Mouse (Mus musculus) forebrain, embryonic 11.5 days (tissue): ENCODE data around the gene Rab7. TPM values are rescaled to one million over a fixed set of nuclear protein-coding genes. Genes with fewer than 3 reads are reported as not detected.

ENCODE experiments used
- ATAC-seq: fragments of 200-750 bp; cut with Nextera tagmentation; replicated peaks from 2 replicates; pipeline ENCODE4 v1.8.0; 2017; ENCODE audit warnings: moderate TSS enrichment; ENCODE audit not compliant: low FRiP score
- DNase-seq: peaks from one replicate; pipeline ENCODE4 v3.0.0-alpha.2; 2017; ENCODE audit warnings: low spot score
- H3K27ac ChIP-seq: fragments of 300-500 bp; sonication (generic); 2 replicates; pipeline ENCODE4 v1.5.1; 2014; ENCODE audit warnings: low read depth, low read length
- H3K27me3 ChIP-seq: fragments of 300-500 bp; sonication (generic); 2 replicates; pipeline ENCODE4 v1.6.1; 2014; ENCODE audit warnings: mild to moderate bottlenecking, low read length, mixed read lengths; ENCODE audit not compliant: control insufficient read depth, insufficient read depth
- H3K36me3 ChIP-seq: fragments of 300-500 bp; sonication (generic); 2 replicates; pipeline ENCODE4 v1.6.1; 2014; ENCODE audit warnings: mild to moderate bottlenecking, low read length, moderate library complexity, mixed read lengths; ENCODE audit not compliant: control insufficient read depth, insufficient read depth
- H3K4me1 ChIP-seq: fragments of 300-500 bp; sonication (generic); replicated peaks from 2 replicates; pipeline ENCODE4 v1.6.1; 2014; ENCODE audit warnings: low read length, mixed read lengths; ENCODE audit not compliant: control insufficient read depth, insufficient read depth
- H3K4me2 ChIP-seq: fragments of 300-500 bp; sonication (generic); 2 replicates; pipeline ENCODE4 v1.6.1; 2014; ENCODE audit warnings: low read depth, mild to moderate bottlenecking, low read length, moderate library complexity, mixed read lengths; ENCODE audit not compliant: severe bottlenecking
- H3K4me3 ChIP-seq: fragments of 300-500 bp; sonication (generic); 2 replicates; pipeline ENCODE4 v1.5.1; 2014; ENCODE audit warnings: low read depth, low read length
- H3K9ac ChIP-seq: fragments of 300-500 bp; sonication (generic); 2 replicates; pipeline ENCODE4 v1.6.1; 2014; ENCODE audit warnings: low read length
- H3K9me3 ChIP-seq: fragments of 300-500 bp; sonication (generic); 2 replicates; pipeline ENCODE4 v1.6.1; 2016; ENCODE audit warnings: low read length, mixed read lengths; ENCODE audit not compliant: control insufficient read depth
- WGBS: fragments of 180-500 bp; shearing (Covaris S2); extraction: QIAGEN DNeasy Blood & Tissue Kit; methylation state at CpG from one replicate; pipeline ENCODE4 v1.1.7; 2014; 5-methylcytosine and 5-hydroxymethylcytosine counted together
- polyA plus RNA-seq: library from polyadenylated mRNA; unstranded; fragments of >200 nt; fragmentation: Nextera tagmentation; extraction: Ambion mirVana; gene quantifications from 2 replicates; pipeline ENCODE4 v1.2.1, GENCODE M21; 2014

Gene Rab7
- polyA plus RNA-seq, 1 experiment from 2014 or later: 232 TPM

DNA sequence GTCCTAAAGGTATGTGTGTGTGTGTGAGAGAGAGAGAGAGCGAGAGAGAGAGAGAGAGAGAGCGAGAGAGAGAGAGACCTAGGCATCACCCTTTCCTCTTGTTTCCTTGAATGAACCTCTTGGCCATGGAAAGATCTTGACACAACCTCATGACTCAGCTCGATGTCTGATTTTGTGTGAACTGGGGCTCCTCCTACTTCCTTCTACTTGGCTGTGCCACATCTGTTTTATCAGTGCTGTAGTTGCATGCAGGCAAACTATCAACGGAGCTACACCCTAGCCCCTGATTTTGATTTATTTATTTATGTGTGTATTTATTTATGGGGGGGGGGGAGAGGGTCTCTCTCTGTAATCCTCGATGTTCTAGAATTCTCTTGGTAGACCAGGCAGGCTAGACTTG lies 2.8 kb upstream of the Rab7 start:
- Histone ChIP-seq H3K27ac (no peak overlapping the region), H3K36me3 (no peaks in the 10 kb centered on the region), H3K4me1 (peaks cover 7% of the 10 kb centered on the region), H3K4me2 (no peak overlapping the region), H3K9me3 (no peaks in the 10 kb centered on the region), H3K27me3 (no peaks in the 10 kb centered on the region), H3K4me3 (no peak overlapping the region), H3K9ac (no peak overlapping the region)
- DNase-seq (no peak), ATAC-seq (no peak)
- WGBS: 80% methylated on average over 5 of the region's 5 CpGs

DNA sequence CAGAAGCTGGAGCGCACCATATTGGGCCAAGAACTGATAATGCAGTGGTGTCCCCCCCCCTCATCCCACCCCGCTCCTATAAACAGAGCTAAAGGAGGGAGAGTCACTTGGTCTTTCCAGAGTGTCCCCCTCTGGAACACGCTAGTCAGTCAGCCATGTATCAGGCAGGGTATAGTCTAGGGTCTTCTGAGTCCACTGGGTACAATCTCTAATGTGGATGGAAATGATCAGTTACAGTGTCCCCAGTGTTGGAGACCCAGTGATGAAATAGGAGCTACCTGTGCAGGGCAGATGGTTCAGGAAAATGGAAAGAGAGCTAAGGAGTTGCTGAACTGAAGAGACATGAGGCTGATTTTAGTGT lies 316 bp upstream of the Rab7 start:
- WGBS: 32% methylated on average over 3 of the region's 3 CpGs
- Histone ChIP-seq H3K4me2 (peak overlapping the region; percentile 35), H3K9me3 (no peaks in the 10 kb centered on the region), H3K36me3 (no peaks in the 10 kb centered on the region), H3K27ac (no peak overlapping the region), H3K4me1 (peaks cover 7% of the 10 kb centered on the region), H3K27me3 (no peaks in the 10 kb centered on the region), H3K4me3 (peak overlapping the region; percentile 96), H3K9ac (no peak overlapping the region)
- ATAC-seq (no peak), DNase-seq (no peak)

DNA sequence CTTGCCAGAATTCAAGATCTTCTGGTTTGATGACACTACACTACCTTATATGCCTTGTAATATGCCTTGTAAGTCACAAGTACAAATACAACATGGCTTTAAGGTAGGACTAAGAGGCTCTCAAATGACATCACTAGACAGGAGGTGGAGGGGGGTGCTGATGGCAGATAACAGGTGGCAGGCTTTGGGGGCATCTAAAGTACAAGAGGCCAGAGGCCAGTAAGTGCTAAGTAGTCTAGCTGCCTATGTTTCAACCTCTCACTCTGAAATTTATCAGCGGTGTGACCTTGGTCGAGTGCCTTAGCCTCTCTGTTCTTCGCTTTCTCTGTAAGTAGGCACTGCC lies 865 bp downstream of the Rab7 start:
- no peak for DNase-seq
- Histone ChIP-seq H3K36me3 (no peaks in the 10 kb centered on the region; the same call in 1 of the 2 replicates), H3K4me2 (peak overlapping the region; percentile 91), H3K9ac (peak overlapping the region; percentile 94), H3K4me1 (peaks cover 7% of the 10 kb centered on the region), H3K27me3 (no peaks in the 10 kb centered on the region), H3K4me3 (peak overlapping the region; percentile 96), H3K27ac (no peak overlapping the region), H3K9me3 (no peaks in the 10 kb centered on the region)
- 9% methylated on average over 3 of the region's 3 CpGs for WGBS
- peak; percentile 11; the same call in 1 of the 2 replicates for ATAC-seq

DNA sequence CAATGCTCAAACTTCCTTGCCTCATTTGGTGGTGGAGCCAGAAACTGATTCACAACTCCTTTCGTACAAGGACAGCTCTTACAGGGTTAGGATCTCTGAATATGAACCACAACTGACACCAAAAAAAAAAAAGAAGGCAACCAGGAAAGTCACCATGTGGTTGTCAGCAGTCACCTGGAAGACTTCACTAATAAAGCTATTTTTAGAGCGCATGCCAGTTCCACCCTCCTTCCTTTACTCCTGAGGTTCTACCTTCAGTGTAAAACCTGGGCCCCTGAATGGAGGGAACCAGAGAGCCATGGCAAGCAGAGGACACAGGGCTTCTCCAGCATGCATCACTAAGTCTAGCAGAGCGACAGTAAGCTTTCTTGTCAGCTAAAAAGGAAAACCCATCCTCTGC lies 2.7 kb downstream of the Rab7 start:
- Histone ChIP-seq H3K36me3 (no peaks in the 10 kb centered on the region; the same call in 1 of the 2 replicates), H3K9ac (no peak overlapping the region), H3K27me3 (no peaks in the 10 kb centered on the region), H3K4me3 (no peak overlapping the region), H3K4me1 (peaks cover 7% of the 10 kb centered on the region), H3K9me3 (no peaks in the 10 kb centered on the region), H3K27ac (no peak overlapping the region), H3K4me2 (no peak overlapping the region)
- DNase-seq (no peak), ATAC-seq (no peak)
- 88% methylated on average over 3 of the region's 3 CpGs for WGBS

DNA sequence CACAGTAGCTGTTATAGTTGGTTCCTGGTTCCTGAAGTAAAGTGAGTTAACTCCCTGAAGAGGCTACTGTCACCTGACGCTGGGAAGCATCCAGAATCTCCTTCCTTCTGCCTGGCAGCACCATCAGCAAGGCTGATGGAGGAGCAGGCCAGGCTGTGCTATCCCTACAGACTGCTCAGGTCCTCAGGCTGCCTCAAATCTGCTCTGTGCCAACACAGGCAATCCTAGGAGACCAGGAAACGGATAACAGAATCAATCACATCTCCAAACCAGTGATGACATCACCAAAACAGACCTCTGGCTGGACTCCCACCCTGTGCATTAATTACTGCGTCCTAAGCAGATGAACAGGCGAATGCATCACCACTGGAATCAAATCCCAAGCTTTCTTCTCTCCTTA lies 3.8 kb downstream of the Rab7 start:
- H3K4me3 ChIP-seq: no peak overlapping the region
- peaks cover 7% of the 10 kb centered on the region for H3K4me1 ChIP-seq
- WGBS: 86% methylated on average over 4 of the region's 4 CpGs
- H3K27ac ChIP-seq: no peak overlapping the region
- no peaks in the 10 kb centered on the region for H3K9me3 ChIP-seq
- no peaks in the 10 kb centered on the region for H3K27me3 ChIP-seq
- no peak overlapping the region for H3K4me2 ChIP-seq
- DNase-seq (no peak), ATAC-seq (no peak)
- no peak overlapping the region for H3K9ac ChIP-seq
- H3K36me3 ChIP-seq: no peaks in the 10 kb centered on the region; the same call in 1 of the 2 replicates

DNA sequence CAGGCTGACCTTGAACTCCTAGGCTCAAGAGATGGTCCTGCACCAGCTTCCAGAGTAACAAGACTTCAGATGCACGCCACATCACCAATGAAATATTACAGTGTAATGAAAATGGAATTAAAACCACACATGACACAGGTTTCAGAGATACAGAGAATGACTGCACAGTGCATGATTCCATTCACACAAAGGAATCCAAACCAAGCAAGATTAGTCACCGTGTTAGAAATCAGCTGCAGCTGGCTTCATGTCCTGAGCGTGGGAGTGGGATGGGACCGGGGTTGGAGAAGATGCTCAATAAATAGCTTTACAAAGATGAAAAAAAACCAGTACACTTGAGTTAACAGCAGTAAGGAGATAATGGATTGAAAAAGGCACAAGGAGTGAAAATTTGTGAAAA lies 5.6 kb downstream of the Rab7 start:
- H3K9ac ChIP-seq: no peak overlapping the region
- DNase-seq: no peak
- peaks cover 7% of the 10 kb centered on the region for H3K4me1 ChIP-seq
- no peak for ATAC-seq
- H3K36me3 ChIP-seq: no peaks in the 10 kb centered on the region; the same call in 1 of the 2 replicates
- H3K27ac ChIP-seq: no peak overlapping the region
- no peak overlapping the region for H3K4me2 ChIP-seq
- H3K4me3 ChIP-seq: no peak overlapping the region
- no peaks in the 10 kb centered on the region for H3K9me3 ChIP-seq
- no peaks in the 10 kb centered on the region for H3K27me3 ChIP-seq
- WGBS: 95% methylated on average over 4 of the region's 4 CpGs

DNA sequence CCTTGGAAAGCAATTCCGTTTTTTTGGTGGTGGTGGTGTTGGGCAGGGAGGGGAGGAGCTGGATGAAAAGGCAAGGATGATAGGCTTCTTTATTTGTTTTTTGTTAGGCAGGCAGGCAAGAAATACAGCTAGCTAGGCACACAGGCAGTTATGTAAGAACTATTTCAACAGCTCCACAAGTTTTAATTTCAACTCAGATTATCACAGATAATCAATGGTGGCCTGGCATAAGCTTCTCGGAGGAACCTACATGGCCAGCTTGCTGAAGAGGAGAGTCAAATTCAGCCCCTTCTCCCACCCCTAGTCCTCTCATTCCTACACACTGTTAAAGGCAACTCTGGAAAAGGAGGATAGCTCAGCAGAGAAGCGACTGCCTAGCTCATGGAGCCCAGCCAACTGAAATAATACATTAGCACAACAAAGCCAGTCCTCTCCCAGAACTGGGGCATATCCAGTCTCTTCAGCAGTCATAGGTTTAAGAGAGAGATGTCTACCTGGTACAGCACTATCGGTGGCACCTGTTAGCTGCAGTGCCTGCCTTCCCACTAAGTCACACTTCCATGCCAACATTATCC lies 7.5 kb downstream of the Rab7 start:
- no peaks in the 10 kb centered on the region for H3K9me3 ChIP-seq
- H3K4me1 ChIP-seq: no peaks in the 10 kb centered on the region
- H3K4me3 ChIP-seq: no peak overlapping the region
- no peaks in the 10 kb centered on the region for H3K27me3 ChIP-seq
- no peak overlapping the region for H3K4me2 ChIP-seq
- 92% methylated on average over 4 of the region's 4 CpGs for WGBS
- H3K27ac ChIP-seq: no peak overlapping the region
- DNase-seq: no peak
- no peak for ATAC-seq
- H3K9ac ChIP-seq: no peak overlapping the region
- H3K36me3 ChIP-seq: no peaks in the 10 kb centered on the region; the same call in 1 of the 2 replicates

DNA sequence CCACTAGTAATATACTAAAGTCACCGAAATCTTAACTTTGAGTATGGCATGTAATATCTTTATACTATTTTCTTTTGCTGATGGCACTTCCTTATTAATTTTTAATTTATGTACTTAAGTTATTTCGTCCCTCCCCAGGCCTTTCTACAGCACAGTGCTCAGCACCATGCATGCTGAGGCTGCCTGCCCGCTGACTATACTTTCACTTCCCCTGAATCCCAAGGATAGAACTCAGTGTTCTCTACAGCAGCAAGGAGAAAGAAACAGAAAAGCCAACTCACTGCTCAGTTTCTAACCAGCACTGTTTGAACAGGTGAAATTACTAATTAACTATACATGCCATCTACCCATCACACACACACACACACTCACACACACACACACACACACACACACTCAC lies 11.6 kb downstream of the Rab7 start:
- no peaks in the 10 kb centered on the region for H3K36me3 ChIP-seq
- H3K9ac ChIP-seq: no peak overlapping the region
- H3K9me3 ChIP-seq: no peaks in the 10 kb centered on the region
- no peaks in the 10 kb centered on the region for H3K27me3 ChIP-seq
- no peaks in the 10 kb centered on the region for H3K4me1 ChIP-seq
- no peak overlapping the region for H3K4me2 ChIP-seq
- H3K27ac ChIP-seq: no peak overlapping the region
- no peak overlapping the region for H3K4me3 ChIP-seq
- ATAC-seq (no peak), DNase-seq (no peak)
- 97% methylated on average over 3 of the region's 3 CpGs for WGBS

DNA sequence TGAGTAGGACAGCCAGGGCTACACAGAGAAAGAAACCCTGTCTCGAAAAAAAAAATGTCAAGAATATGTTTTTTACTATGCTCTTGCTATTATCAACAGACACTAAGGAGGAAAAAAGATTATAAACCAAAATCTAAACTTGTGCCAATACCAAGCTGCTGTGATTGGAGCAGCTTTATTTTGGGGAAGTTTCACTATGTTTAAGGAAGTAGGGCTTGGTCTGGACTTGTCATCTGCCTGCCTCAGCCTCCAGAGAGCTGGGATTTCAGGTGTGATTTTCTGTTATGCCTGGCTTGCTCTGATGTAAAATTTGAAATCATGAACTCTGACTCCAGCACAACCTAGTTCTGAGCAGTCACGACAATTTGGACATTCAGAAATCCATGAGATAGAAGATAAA lies 14.6 kb downstream of the Rab7 start:
- Histone ChIP-seq H3K9ac (no peak overlapping the region), H3K4me3 (no peak overlapping the region), H3K9me3 (no peaks in the 10 kb centered on the region), H3K27me3 (no peaks in the 10 kb centered on the region), H3K27ac (no peak overlapping the region), H3K4me1 (no peaks in the 10 kb centered on the region), H3K36me3 (no peaks in the 10 kb centered on the region), H3K4me2 (no peak overlapping the region)
- DNase-seq (no peak), ATAC-seq (no peak)
- 94% methylated on average over 2 of the region's 2 CpGs for WGBS
